Mouse (Mus musculus) embryonic facial prominence, embryonic 12.5 days (tissue): ENCODE data around the gene Tbc1d10c. TPM values are rescaled to one million over a fixed set of nuclear protein-coding genes. Genes with fewer than 3 reads are reported as not detected.
"Not testable (repeated sequence)": the region's sequence is repeated elsewhere in the genome, so short reads cannot be mapped to it uniquely, and the experiment has no call there.

Experiments
- ATAC-seq: fragments of 200-750 bp; cut with Nextera tagmentation; 2 replicates; pipeline ENCODE4 v1.8.0; 2017; ENCODE audit not compliant: insufficient number of reproducible peaks, insufficient read depth, low FRiP score, low TSS enrichment
- H3K27ac ChIP-seq: fragments of 300-500 bp; sonication (generic); 2 replicates; pipeline ENCODE4 v1.5.1; 2016; ENCODE audit warnings: mild to moderate bottlenecking
- H3K27me3 ChIP-seq: fragments of 300-500 bp; sonication (generic); 2 replicates; pipeline ENCODE4 v1.6.1; 2016; ENCODE audit warnings: mild to moderate bottlenecking, moderate library complexity
- H3K36me3 ChIP-seq: fragments of 300-500 bp; sonication (generic); 2 replicates; pipeline ENCODE4 v1.6.1; 2016; ENCODE audit warnings: mild to moderate bottlenecking
- H3K4me1 ChIP-seq: fragments of 300-500 bp; sonication (generic); 2 replicates; pipeline ENCODE4 v1.6.1; 2016
- H3K4me2 ChIP-seq: fragments of 300-500 bp; sonication (generic); replicated peaks from 2 replicates; pipeline ENCODE4 v1.6.1; 2016; ENCODE audit warnings: mild to moderate bottlenecking, moderate library complexity
- H3K4me3 ChIP-seq: fragments of 300-500 bp; sonication (generic); 2 replicates; pipeline ENCODE4 v1.5.1; 2016; ENCODE audit warnings: mild to moderate bottlenecking
- H3K9ac ChIP-seq: fragments of 300-500 bp; sonication (generic); 2 replicates; pipeline ENCODE4 v1.6.1; 2016; ENCODE audit warnings: mild to moderate bottlenecking, moderate library complexity
- H3K9me3 ChIP-seq: fragments of 300-500 bp; sonication (generic); 2 replicates; pipeline ENCODE4 v1.6.1; 2016; ENCODE audit warnings: mild to moderate bottlenecking, moderate library complexity
- WGBS: fragments of 180-500 bp; shearing (Covaris S2); methylation state at CpG from one replicate; pipeline ENCODE4 v1.1.7; 2016; 5-methylcytosine and 5-hydroxymethylcytosine counted together
- microRNA-seq: library from miRNA; unstranded; fragments of <30 nt; microRNA quantifications from one replicate; pipeline ENCODE4, GENCODE M21; 2017
- polyA plus RNA-seq: library from polyadenylated mRNA; unstranded; fragments of >200 nt; fragmentation: Nextera tagmentation; extraction: Ambion mirVana; gene quantifications from 2 replicates; pipeline ENCODE4 v1.2.1, GENCODE M21; 2016

Tbc1d10c gene
- polyA plus RNA-seq, 1 experiment from 2014 or later: 1.2 TPM

GRCm38 (mm10) chr19:4136463-4136862, 54.6 kb downstream of the Tbc1d10c start:
- Histone ChIP-seq H3K4me3 (no peak overlapping the region), H3K9ac (no peak overlapping the region), H3K4me1 (no peaks in the 10 kb centered on the region), H3K36me3 (peaks cover 18% of the 10 kb centered on the region), H3K27me3 (no peaks in the 10 kb centered on the region), H3K9me3 (no peaks in the 10 kb centered on the region), H3K4me2 (no peak overlapping the region), H3K27ac (no peak overlapping the region)
- ATAC-seq: no peak
- WGBS: 75% methylated on average over 5 of the region's 5 CpGs

- not testable (repeated sequence) for H3K4me2 ChIP-seq, H3K27ac ChIP-seq, H3K9me3 ChIP-seq, H3K4me1 ChIP-seq, H3K4me3 ChIP-seq, H3K27me3 ChIP-seq, H3K9ac ChIP-seq, ATAC-seq
- 27% methylated on average over 8 of the region's 8 CpGs for WGBS
- peaks cover 23% of the 10 kb centered on the region for H3K36me3 ChIP-seq
Measured at GRCm38 (mm10) chr19:4135963-4136345, 55.1 kb downstream of the Tbc1d10c start.

- not testable (repeated sequence) for H3K4me2 ChIP-seq, H3K9ac ChIP-seq, H3K4me3 ChIP-seq, H3K4me1 ChIP-seq, H3K27me3 ChIP-seq, ATAC-seq, H3K9me3 ChIP-seq, H3K27ac ChIP-seq
- 72% methylated on average over 6 of the region's 6 CpGs for WGBS
- peaks cover 28% of the 10 kb centered on the region for H3K36me3 ChIP-seq
Measured at GRCm38 (mm10) chr19:4135229-4135962, 55.7 kb downstream of the Tbc1d10c start.

- Histone ChIP-seq H3K27ac (no peak overlapping the region), H3K9ac (no peak overlapping the region), H3K4me3 (no peak overlapping the region), H3K4me1 (no peaks in the 10 kb centered on the region), H3K9me3 (no peaks in the 10 kb centered on the region), H3K27me3 (no peaks in the 10 kb centered on the region), H3K4me2 (no peak overlapping the region), H3K36me3 (peaks cover 38% of the 10 kb centered on the region)
- ATAC-seq: no peak
- 88% methylated on average over 4 of the region's 4 CpGs for WGBS
Measured at GRCm38 (mm10) chr19:4134354-4134753, 56.7 kb downstream of the Tbc1d10c start.

Small RNA genes lying within 50 kb of the gene (microRNA-seq; reads per million reads assigned to microRNA genes)
- gene Gm26115: not detected

Other genes with a start within 250 kb of the Tbc1d10c start
- gene Aldh3b3, start 232.6 kb downstream of the Tbc1d10c start, polyA plus RNA-seq: not detected in 2 replicates
- gene Aldh3b2, start 219.0 kb downstream of the Tbc1d10c start, polyA plus RNA-seq: 2.0 and 2.8 TPM in 2 replicates
- gene Acy3, start 204.7 kb downstream of the Tbc1d10c start, polyA plus RNA-seq: 3.0 and 3.4 TPM in 2 replicates
- not detected in 2 replicates for gene Tbx10, start 198.5 kb downstream of the Tbc1d10c start, polyA plus RNA-seq
- gene Nudt8, start 190.7 kb downstream of the Tbc1d10c start, polyA plus RNA-seq: 30.0 and 33.2 TPM in 2 replicates
- 4.0 and 5.6 TPM in 2 replicates for gene Gm49405, start 190.7 kb downstream of the Tbc1d10c start, polyA plus RNA-seq
- gene Doc2g, start 188.0 kb downstream of the Tbc1d10c start, polyA plus RNA-seq: 6.5 and 6.9 TPM in 2 replicates
- 188 and 201 TPM in 2 replicates for gene Ndufv1, start 178.5 kb downstream of the Tbc1d10c start, polyA plus RNA-seq
- 540 and 544 TPM in 2 replicates for gene Gstp1, start 153.3 kb downstream of the Tbc1d10c start, polyA plus RNA-seq
- gene Gstp2, start 145.3 kb downstream of the Tbc1d10c start, polyA plus RNA-seq: 2.8 and 11.5 TPM in 2 replicates
- not detected in 2 replicates for gene Gstp3, start 131.7 kb downstream of the Tbc1d10c start, polyA plus RNA-seq
- gene Cabp2, start 109.7 kb downstream of the Tbc1d10c start, polyA plus RNA-seq: 0.22 TPM in 1 of 2 replicates, not detected in the other
- 55.6 and 55.7 TPM in 2 replicates for gene Cdk2ap2, start 94.1 kb downstream of the Tbc1d10c start, polyA plus RNA-seq
- gene Pitpnm1, start 91.3 kb downstream of the Tbc1d10c start, polyA plus RNA-seq: 8.9 and 10.9 TPM in 2 replicates
- gene Aip, start 65.4 kb downstream of the Tbc1d10c start, polyA plus RNA-seq: 85.2 and 90.8 TPM in 2 replicates
- gene Gpr152, start 51.5 kb downstream of the Tbc1d10c start, polyA plus RNA-seq: not detected in 2 replicates
- gene Cabp4, start 47.3 kb downstream of the Tbc1d10c start, polyA plus RNA-seq: not detected in 2 replicates
- gene Coro1b, start 42.7 kb downstream of the Tbc1d10c start, polyA plus RNA-seq: 128 and 135 TPM in 2 replicates
- 0.89 and 2.1 TPM in 2 replicates for gene Ptprcap, start 37.7 kb downstream of the Tbc1d10c start, polyA plus RNA-seq
- 59.7 and 71.7 TPM in 2 replicates for gene Rps6kb2, start 27.9 kb downstream of the Tbc1d10c start, polyA plus RNA-seq
- 2.6 and 3.7 TPM in 2 replicates for gene Carns1, start 15.8 kb downstream of the Tbc1d10c start, polyA plus RNA-seq
- gene Ppp1ca, start 781 bp upstream of the Tbc1d10c start, polyA plus RNA-seq: 782 and 783 TPM in 2 replicates
- 42.7 and 45.2 TPM in 2 replicates for gene Rad9a, start 10.4 kb upstream of the Tbc1d10c start, polyA plus RNA-seq
- 8.5 and 9.7 TPM in 2 replicates for gene Clcf1, start 23.0 kb upstream of the Tbc1d10c start, polyA plus RNA-seq
- gene AC109138.7, start 23.1 kb upstream of the Tbc1d10c start, polyA plus RNA-seq: not detected in 2 replicates
- 14.9 and 21.6 TPM in 2 replicates for gene Pold4, start 40.6 kb upstream of the Tbc1d10c start, polyA plus RNA-seq
- 11.1 and 11.5 TPM in 2 replicates for gene Ssh3, start 77.9 kb upstream of the Tbc1d10c start, polyA plus RNA-seq
- 11.0 and 13.4 TPM in 2 replicates for gene Ankrd13d, start 91.9 kb upstream of the Tbc1d10c start, polyA plus RNA-seq
- gene Grk2, start 114.9 kb upstream of the Tbc1d10c start, polyA plus RNA-seq: 15.0 and 19.0 TPM in 2 replicates
- 61.6 and 65.4 TPM in 2 replicates for gene Kdm2a, start 207.0 kb upstream of the Tbc1d10c start, polyA plus RNA-seq
- 36.6 and 47.2 TPM in 2 replicates for gene Rhod, start 248.1 kb upstream of the Tbc1d10c start, polyA plus RNA-seq